Mouse (Mus musculus): ENCODE results near the gene Vps37c. TPM values are rescaled to one million over a fixed set of nuclear protein-coding genes. Genes with fewer than 3 reads are reported as not detected.

Gene Vps37c
- polyA plus RNA-seq, 1 experiment: 29.0 TPM

DNA sequence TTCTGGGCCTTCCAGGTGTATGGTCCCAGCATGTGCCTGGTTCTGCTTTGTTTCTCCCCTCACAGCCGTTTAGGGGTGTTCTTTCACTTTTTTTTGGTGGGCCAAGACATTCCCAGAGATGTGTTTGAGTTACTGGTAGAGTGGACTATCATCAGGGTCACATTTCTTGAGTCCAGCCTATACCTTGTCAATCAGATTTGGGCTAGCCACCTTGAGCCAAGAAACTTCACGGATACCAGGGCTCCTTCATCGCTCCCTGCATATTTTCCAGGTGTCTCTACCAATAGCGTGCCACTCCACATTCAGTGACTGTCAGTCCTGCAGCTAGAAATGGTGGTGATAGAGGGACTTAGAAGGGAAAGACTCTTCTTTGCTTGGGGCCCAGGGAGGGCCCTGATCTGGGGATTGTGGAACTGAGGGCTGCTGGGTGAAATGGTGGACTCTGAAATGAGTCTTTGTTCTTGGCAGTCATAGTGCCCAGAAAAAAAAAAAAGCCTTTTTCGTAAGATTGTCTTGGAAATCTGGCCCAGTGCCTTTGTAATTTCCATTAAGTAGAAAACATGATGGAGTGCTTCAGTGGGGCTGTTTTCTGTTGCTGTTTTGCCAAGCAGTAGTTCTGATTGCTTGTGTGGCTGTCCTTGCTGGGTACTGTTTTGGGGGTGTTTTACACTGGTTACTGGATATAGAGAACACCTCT is 1.1 kb downstream of the Vps37c start:
- no peak for TF ChIP-seq CTCF (IDR thresholded peaks at IDR 0.05; ENCODE audit: control insufficient read depth, insufficient read depth, insufficient replicate concordance, low read depth, low read length)
- TF ChIP-seq POLR2A (IDR thresholded peaks at IDR 0.05; ENCODE audit: control insufficient read depth, low read depth, low read length): no peak
- H3K4me3 ChIP-seq (ENCODE audit: control insufficient read depth, low read depth, low read length): peak overlapping the region; percentile 91
- no peaks in the 10 kb centered on the region; the same call in 1 of the 2 replicates for H3K36me3 ChIP-seq (ENCODE audit: control insufficient read depth, insufficient read depth, low read length)
- no peaks in the 10 kb centered on the region for H3K27me3 ChIP-seq (ENCODE audit: control insufficient read depth, insufficient read depth, low read length)
- peaks cover 6% of the 10 kb centered on the region for H3K4me1 ChIP-seq (ENCODE audit: control insufficient read depth, insufficient read depth, low read length)
- peak overlapping the region; percentile 89 for H3K27ac ChIP-seq (ENCODE audit: control insufficient read depth, insufficient read depth, low read depth, low read length)

DNA sequence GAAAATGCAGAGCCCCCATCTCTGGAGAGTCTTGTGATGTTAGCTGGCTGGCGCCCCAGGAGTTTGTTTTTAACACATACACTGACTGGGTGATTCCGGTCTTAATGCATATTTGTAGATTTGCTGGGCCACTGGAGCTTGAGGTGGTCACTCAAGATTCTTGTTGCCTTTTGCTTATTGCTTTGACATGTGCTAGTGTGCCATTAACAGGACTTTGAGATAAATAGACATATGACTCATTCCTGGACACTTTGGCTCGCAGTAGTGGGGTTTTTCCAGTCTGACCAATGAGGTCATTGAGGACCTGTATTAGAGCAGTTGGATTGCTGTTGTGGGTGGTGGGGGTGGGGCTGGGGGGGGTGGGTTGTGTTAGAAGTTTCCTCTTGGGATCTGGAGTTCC is 1.8 kb downstream of the Vps37c start:
- H3K36me3 ChIP-seq (ENCODE audit: control insufficient read depth, insufficient read depth, low read length): no peaks in the 10 kb centered on the region; the same call in 1 of the 2 replicates
- H3K4me3 ChIP-seq (ENCODE audit: control insufficient read depth, low read depth, low read length): no peak overlapping the region
- H3K4me1 ChIP-seq (ENCODE audit: control insufficient read depth, insufficient read depth, low read length): peaks cover 6% of the 10 kb centered on the region
- no peaks in the 10 kb centered on the region for H3K27me3 ChIP-seq (ENCODE audit: control insufficient read depth, insufficient read depth, low read length)
- TF ChIP-seq POLR2A (IDR thresholded peaks at IDR 0.05; ENCODE audit: control insufficient read depth, low read depth, low read length): no peak
- no peak for TF ChIP-seq CTCF (IDR thresholded peaks at IDR 0.05; ENCODE audit: control insufficient read depth, insufficient read depth, insufficient replicate concordance, low read depth, low read length)
- H3K27ac ChIP-seq (ENCODE audit: control insufficient read depth, insufficient read depth, low read depth, low read length): no peak overlapping the region

DNA sequence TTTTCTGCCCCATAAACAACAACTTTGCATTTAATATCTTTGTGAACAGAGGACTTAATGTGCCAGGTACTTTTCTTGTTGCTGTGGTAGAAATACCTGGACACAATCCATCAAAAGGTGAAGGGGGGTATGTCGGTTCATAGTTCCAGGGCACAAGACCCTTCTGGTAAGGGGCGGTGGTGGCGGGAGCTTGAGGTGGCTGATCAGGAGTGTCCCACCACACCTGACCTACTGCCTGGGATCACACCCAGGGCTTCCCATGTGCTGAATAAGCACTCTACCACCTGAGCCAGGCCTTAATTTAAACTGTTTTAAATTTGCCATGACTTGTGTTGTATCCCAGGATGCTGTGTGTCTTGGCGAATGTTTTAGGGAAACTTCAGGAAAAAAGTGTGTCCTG is 2.6 kb downstream of the Vps37c start:
- no peaks in the 10 kb centered on the region; the same call in 1 of the 2 replicates for H3K36me3 ChIP-seq (ENCODE audit: control insufficient read depth, insufficient read depth, low read length)
- TF ChIP-seq POLR2A (IDR thresholded peaks at IDR 0.05; ENCODE audit: control insufficient read depth, low read depth, low read length) (no peak), CTCF (IDR thresholded peaks at IDR 0.05; ENCODE audit: control insufficient read depth, insufficient read depth, insufficient replicate concordance, low read depth, low read length) (no peak)
- H3K4me1 ChIP-seq (ENCODE audit: control insufficient read depth, insufficient read depth, low read length): peaks cover 6% of the 10 kb centered on the region
- H3K27me3 ChIP-seq (ENCODE audit: control insufficient read depth, insufficient read depth, low read length): no peaks in the 10 kb centered on the region
- H3K4me3 ChIP-seq (ENCODE audit: control insufficient read depth, low read depth, low read length): no peak overlapping the region
- H3K27ac ChIP-seq (ENCODE audit: control insufficient read depth, insufficient read depth, low read depth, low read length): no peak overlapping the region

DNA sequence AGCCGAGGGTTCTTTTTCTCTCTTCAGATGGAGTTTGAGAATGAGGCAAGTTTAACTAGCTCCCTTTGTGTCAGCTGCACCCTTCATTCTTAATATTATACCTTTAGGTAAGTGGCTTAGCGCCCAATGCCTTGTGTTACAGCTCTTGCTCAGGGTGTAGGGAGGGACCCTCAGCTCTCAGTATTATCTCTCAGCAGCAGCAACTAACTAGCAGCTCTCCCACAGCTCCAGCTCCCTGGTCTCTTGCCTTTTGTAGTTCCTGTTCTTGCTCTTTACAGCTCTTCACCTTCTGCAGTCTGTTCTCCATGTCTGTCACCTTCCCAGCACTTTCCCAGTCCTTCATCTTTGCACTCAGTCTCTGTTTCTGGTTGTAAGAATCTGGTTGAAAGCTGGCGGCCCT is 3.1 kb downstream of the Vps37c start:
- TF ChIP-seq CTCF (IDR thresholded peaks at IDR 0.05; ENCODE audit: control insufficient read depth, insufficient read depth, insufficient replicate concordance, low read depth, low read length): no peak
- no peak for TF ChIP-seq POLR2A (IDR thresholded peaks at IDR 0.05; ENCODE audit: control insufficient read depth, low read depth, low read length)
- Histone ChIP-seq H3K27ac (ENCODE audit: control insufficient read depth, insufficient read depth, low read depth, low read length) (no peak overlapping the region), H3K4me3 (ENCODE audit: control insufficient read depth, low read depth, low read length) (no peak overlapping the region), H3K27me3 (ENCODE audit: control insufficient read depth, insufficient read depth, low read length) (no peaks in the 10 kb centered on the region), H3K36me3 (ENCODE audit: control insufficient read depth, insufficient read depth, low read length) (no peaks in the 10 kb centered on the region; the same call in 1 of the 2 replicates), H3K4me1 (ENCODE audit: control insufficient read depth, insufficient read depth, low read length) (peaks cover 6% of the 10 kb centered on the region)

DNA sequence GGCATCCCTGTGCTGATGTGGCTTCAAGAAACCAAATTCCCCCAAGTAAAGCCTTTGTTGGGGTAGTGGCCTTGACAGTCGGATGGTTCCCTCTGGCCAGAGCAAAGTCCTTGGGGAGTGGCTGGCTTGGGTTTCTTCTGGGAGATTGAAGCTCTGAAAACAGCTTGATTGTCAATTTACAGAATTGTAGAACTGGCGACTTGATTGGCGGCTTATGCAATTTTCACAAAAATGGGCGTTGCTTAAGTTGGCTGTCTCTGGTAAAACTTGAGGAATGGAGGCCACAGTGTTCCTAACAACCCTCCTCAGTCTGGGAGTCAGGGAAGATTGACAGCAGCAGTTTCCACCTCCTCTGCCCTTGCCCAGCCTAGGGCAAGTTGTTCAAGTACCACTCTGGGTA is 3.8 kb downstream of the Vps37c start:
- Histone ChIP-seq H3K27me3 (ENCODE audit: control insufficient read depth, insufficient read depth, low read length) (no peaks in the 10 kb centered on the region), H3K27ac (ENCODE audit: control insufficient read depth, insufficient read depth, low read depth, low read length) (no peak overlapping the region), H3K4me1 (ENCODE audit: control insufficient read depth, insufficient read depth, low read length) (peaks cover 6% of the 10 kb centered on the region), H3K36me3 (ENCODE audit: control insufficient read depth, insufficient read depth, low read length) (no peaks in the 10 kb centered on the region; the same call in 1 of the 2 replicates), H3K4me3 (ENCODE audit: control insufficient read depth, low read depth, low read length) (no peak overlapping the region)
- no peak for TF ChIP-seq POLR2A (IDR thresholded peaks at IDR 0.05; ENCODE audit: control insufficient read depth, low read depth, low read length)
- TF ChIP-seq CTCF (IDR thresholded peaks at IDR 0.05; ENCODE audit: control insufficient read depth, insufficient read depth, insufficient replicate concordance, low read depth, low read length): no peak

DNA sequence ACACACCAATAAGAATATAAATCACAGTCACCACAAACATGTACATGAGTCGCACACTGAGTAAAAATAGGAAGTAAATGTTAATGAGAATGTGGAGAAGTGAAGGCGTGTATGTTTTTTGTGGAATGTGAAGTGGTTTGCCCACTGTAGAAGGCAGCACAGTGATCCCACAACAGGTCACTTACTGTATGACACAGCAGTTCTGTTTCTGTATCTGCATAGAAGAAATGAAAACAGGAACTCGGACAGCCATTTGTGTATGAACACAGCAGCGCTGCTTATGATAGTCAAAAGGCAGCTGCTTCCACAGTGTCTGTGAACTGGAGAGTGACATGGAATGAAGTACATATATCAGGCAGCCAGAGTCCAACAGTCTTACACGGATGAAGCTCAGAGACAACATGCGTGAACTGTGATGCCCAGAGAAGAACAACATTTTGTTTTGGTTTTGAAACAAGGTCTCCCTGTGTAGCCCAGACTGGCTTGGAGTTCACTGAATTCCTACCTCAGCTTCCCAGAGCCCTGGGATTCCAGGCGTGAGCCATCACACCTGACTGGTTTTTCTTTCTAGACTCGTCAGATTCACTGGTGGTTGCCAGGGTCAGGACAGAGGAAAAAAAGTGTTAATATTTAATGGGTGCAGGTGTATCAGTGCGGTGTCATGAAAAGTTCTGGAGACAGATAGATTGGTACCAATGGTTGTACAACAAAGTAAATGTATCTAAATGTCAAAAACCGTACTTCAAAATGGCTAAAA is 5.6 kb downstream of the Vps37c start:
- no peaks in the 10 kb centered on the region for H3K27me3 ChIP-seq (ENCODE audit: control insufficient read depth, insufficient read depth, low read length)
- TF ChIP-seq POLR2A (IDR thresholded peaks at IDR 0.05; ENCODE audit: control insufficient read depth, low read depth, low read length) (no peak), CTCF (IDR thresholded peaks at IDR 0.05; ENCODE audit: control insufficient read depth, insufficient read depth, insufficient replicate concordance, low read depth, low read length) (no peak)
- peaks cover 6% of the 10 kb centered on the region for H3K4me1 ChIP-seq (ENCODE audit: control insufficient read depth, insufficient read depth, low read length)
- H3K36me3 ChIP-seq (ENCODE audit: control insufficient read depth, insufficient read depth, low read length): no peaks in the 10 kb centered on the region; the same call in 1 of the 2 replicates
- H3K27ac ChIP-seq (ENCODE audit: control insufficient read depth, insufficient read depth, low read depth, low read length): no peak overlapping the region
- no peak overlapping the region for H3K4me3 ChIP-seq (ENCODE audit: control insufficient read depth, low read depth, low read length)

DNA sequence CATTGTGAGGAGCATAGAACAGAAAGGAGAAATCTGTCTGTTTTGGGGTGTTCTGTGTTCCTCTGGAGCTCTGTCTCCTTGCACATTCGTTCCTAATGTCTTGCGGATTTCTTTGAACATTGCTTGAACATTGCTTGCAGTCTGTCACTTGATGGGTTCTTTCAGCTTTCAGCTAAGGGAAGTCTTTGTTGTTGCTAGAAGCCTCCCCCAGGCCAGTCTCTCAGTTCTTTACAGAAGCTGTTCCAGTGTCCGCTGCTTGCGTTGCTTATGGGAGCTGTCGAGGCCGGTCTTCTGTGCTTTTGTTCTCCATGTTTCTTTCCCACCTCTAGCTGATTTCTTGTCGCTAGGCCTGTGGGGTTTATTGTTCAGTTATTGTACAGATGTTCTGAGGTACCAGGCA is 7.3 kb downstream of the Vps37c start:
- no peak for TF ChIP-seq CTCF (IDR thresholded peaks at IDR 0.05; ENCODE audit: control insufficient read depth, insufficient read depth, insufficient replicate concordance, low read depth, low read length)
- no peak for TF ChIP-seq POLR2A (IDR thresholded peaks at IDR 0.05; ENCODE audit: control insufficient read depth, low read depth, low read length)
- no peaks in the 10 kb centered on the region; the same call in 1 of the 2 replicates for H3K36me3 ChIP-seq (ENCODE audit: control insufficient read depth, insufficient read depth, low read length)
- no peaks in the 10 kb centered on the region for H3K4me1 ChIP-seq (ENCODE audit: control insufficient read depth, insufficient read depth, low read length)
- H3K27ac ChIP-seq (ENCODE audit: control insufficient read depth, insufficient read depth, low read depth, low read length): no peak overlapping the region
- no peak overlapping the region for H3K4me3 ChIP-seq (ENCODE audit: control insufficient read depth, low read depth, low read length)
- no peaks in the 10 kb centered on the region for H3K27me3 ChIP-seq (ENCODE audit: control insufficient read depth, insufficient read depth, low read length)
